Comparison of ENCODE assay signal across 10 mouse cellular contexts in the genomic region with DNA sequence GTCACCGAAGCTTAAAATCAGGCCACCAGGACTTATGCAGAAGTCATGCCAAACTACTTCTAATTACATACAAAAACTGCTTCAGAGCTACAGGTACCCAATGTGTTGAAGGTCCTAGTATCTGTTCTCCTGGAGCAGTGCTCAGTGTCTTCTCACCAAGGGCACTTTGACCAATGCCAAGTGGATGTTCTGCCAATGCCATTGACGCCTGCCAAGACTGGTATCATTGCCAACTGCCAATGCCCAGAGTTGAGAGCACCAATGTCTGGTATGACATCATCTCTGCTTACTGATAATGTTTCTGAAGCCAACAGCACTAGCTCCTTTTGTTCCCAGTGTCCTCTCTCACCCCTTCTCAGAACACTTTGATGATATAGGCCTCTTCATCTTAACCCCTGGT.
A peak's percentile ranks its signal among the peaks of the same experiment; 100 is the strongest.
DNase-seq lines count a peak whose midpoint lies in the region; ATAC-seq and TF ChIP-seq lines count a peak whose summit lies in the region.
"Had no signal": no experiment of that assay in that cellular context is flagged by ENCODE, and none has a peak within 500 bp of the region (broad histone marks: within the 10 kb centered on the region; RNA-seq: fewer than 3 reads in every experiment).

No protein-coding gene starts in this region.

- no peak overlapping the region for H3K4me3 ChIP-seq in hindbrain, postnatal 0 days (ENCODE audit: low read length)
- no peak overlapping the region for H3K4me3 ChIP-seq in hindbrain, embryonic 14.5 days (replicated peaks; ENCODE audit: low read length)
- H3K4me3 ChIP-seq: embryonic facial prominence, embryonic 13.5 days; midbrain, embryonic 12.5 days had no signal

- no peaks in the 10 kb centered on the region for H3K9me3 ChIP-seq in hindbrain, postnatal 0 days (ENCODE audit: low read length)
- H3K9me3 ChIP-seq in hindbrain, embryonic 14.5 days (ENCODE audit: control insufficient read depth, low read length): no peaks in the 10 kb centered on the region
- H3K9me3 ChIP-seq: midbrain, embryonic 12.5 days had no signal

- no peak overlapping the region for H3K4me2 ChIP-seq in hindbrain, postnatal 0 days (ENCODE audit: low read depth, low read length)
- no peak overlapping the region for H3K4me2 ChIP-seq in hindbrain, embryonic 14.5 days (replicated peaks)
- H3K4me2 ChIP-seq: embryonic facial prominence, embryonic 13.5 days; midbrain, embryonic 12.5 days had no signal

- H3K36me3 ChIP-seq in hindbrain, postnatal 0 days (ENCODE audit: insufficient read depth, low read length): no peaks in the 10 kb centered on the region
- no peaks in the 10 kb centered on the region for H3K36me3 ChIP-seq in hindbrain, embryonic 14.5 days (replicated peaks; ENCODE audit: control insufficient read depth, insufficient read depth)
- H3K36me3 ChIP-seq: embryonic facial prominence, embryonic 13.5 days; midbrain, embryonic 12.5 days had no signal

- H3K9ac ChIP-seq in hindbrain, postnatal 0 days (replicated peaks; ENCODE audit: low read length): no peak overlapping the region
- no peak overlapping the region for H3K9ac ChIP-seq in hindbrain, embryonic 14.5 days
- H3K9ac ChIP-seq: embryonic facial prominence, embryonic 13.5 days; midbrain, embryonic 12.5 days had no signal

- H3K27me3 ChIP-seq in hindbrain, postnatal 0 days (ENCODE audit: insufficient read depth, low read length): no peaks in the 10 kb centered on the region
- no peaks in the 10 kb centered on the region for H3K27me3 ChIP-seq in hindbrain, embryonic 14.5 days (ENCODE audit: control insufficient read depth, insufficient read depth, low read length)
- H3K27me3 ChIP-seq: embryonic facial prominence, embryonic 13.5 days; midbrain, embryonic 12.5 days had no signal

- DNase-seq in hindbrain, postnatal 0 days (ENCODE audit: low spot score): peak; percentile 51
- no peak for DNase-seq in hindbrain, embryonic 14.5 days (ENCODE audit: low spot score)
- DNase-seq in adrenal gland, postnatal 10 days: peak; percentile 82
- peak; percentile 99 for DNase-seq in cerebellum, adult 9-11 months
- peak; percentile 87 to 92 for DNase-seq in heart, postnatal 10 days
- DNase-seq in left cerebral cortex, postnatal 36 days (ENCODE audit: low spot score in 2 of 2): no peak
- no peak for DNase-seq in spleen, adult 18-20 months
- no peak for DNase-seq in frontal cortex, postnatal 10 days (ENCODE audit: low spot score in 2 of 2)

- no peaks in the 10 kb centered on the region for H3K4me1 ChIP-seq in hindbrain, postnatal 0 days (ENCODE audit: insufficient read depth, low read length)
- H3K4me1 ChIP-seq in hindbrain, embryonic 14.5 days (replicated peaks; ENCODE audit: control insufficient read depth, insufficient read depth, low read length): no peaks in the 10 kb centered on the region
- H3K4me1 ChIP-seq: embryonic facial prominence, embryonic 13.5 days; midbrain, embryonic 12.5 days had no signal

- TF ChIP-seq CTCF in hindbrain, postnatal 0 days (IDR thresholded peaks at IDR 0.05; ENCODE audit: low read depth): no peak

- peak; percentile 73 for ATAC-seq in hindbrain, postnatal 0 days
- no peak for ATAC-seq in hindbrain, embryonic 14.5 days (ENCODE audit: low FRiP score)

- WGBS in hindbrain, postnatal 0 days: 62% methylated on average over 2 of the region's 2 CpGs
- WGBS in hindbrain, embryonic 14.5 days: 93% methylated on average over 2 of the region's 2 CpGs

- intact Hi-C loops in heart, postnatal 10 days (cut with DNase I): no loop called here
- intact Hi-C loops in left cerebral cortex, postnatal 36 days (cut with DNase I): no loop called here

- H3K27ac ChIP-seq in hindbrain, postnatal 0 days: no peak overlapping the region
- no peak overlapping the region for H3K27ac ChIP-seq in hindbrain, embryonic 14.5 days
- H3K27ac ChIP-seq: embryonic facial prominence, embryonic 13.5 days; midbrain, embryonic 12.5 days had no signal

Comparison
In these comparisons a context has a peak if more than half of its experiments do, and no peak if none do; other contexts are left out.
1. DNase-seq: peak in hindbrain, postnatal 0 days (single experiment), adrenal gland, postnatal 10 days (single experiment), cerebellum, adult 9-11 months (single experiment) and heart, postnatal 10 days (2 of 2); none in hindbrain, embryonic 14.5 days (single experiment), left cerebral cortex, postnatal 36 days (0 of 2), spleen, adult 18-20 months (0 of 2) and frontal cortex, postnatal 10 days (0 of 2).